Mouse (Mus musculus) midbrain, postnatal 0 days (tissue): ENCODE measurements around the gene Gm20388. TPM values are rescaled to one million over a fixed set of nuclear protein-coding genes. Genes with fewer than 3 reads are reported as not detected.

Experiments
- ATAC-seq: fragments of 200-750 bp; cut with Nextera tagmentation; 2 replicates; pipeline ENCODE4 v1.8.0; 2017; ENCODE audit warnings: moderate number of reproducible peaks, mild to moderate bottlenecking, moderate TSS enrichment, moderate library complexity; ENCODE audit not compliant: low FRiP score
- DNase-seq: peaks from one replicate; pipeline ENCODE4 v3.0.0-alpha.2; 2015; ENCODE audit warnings: low spot score
- H3K27ac ChIP-seq: fragments of 300-500 bp; sonication (generic); 2 replicates; pipeline ENCODE4 v1.5.1; 2014; ENCODE audit warnings: low read depth, mild to moderate bottlenecking, low read length, mixed read lengths
- H3K27me3 ChIP-seq: fragments of 300-500 bp; sonication (generic); 2 replicates; pipeline ENCODE4 v1.6.1; 2014; ENCODE audit warnings: low read length, control low read depth, mixed read lengths; ENCODE audit not compliant: insufficient read depth
- H3K36me3 ChIP-seq: fragments of 300-500 bp; sonication (generic); 2 replicates; pipeline ENCODE4 v1.6.1; 2014; ENCODE audit warnings: low read length, control low read depth, mixed read lengths; ENCODE audit not compliant: insufficient read depth
- H3K4me1 ChIP-seq: fragments of 300-500 bp; sonication (generic); 2 replicates; pipeline ENCODE4 v1.6.1; 2014; ENCODE audit warnings: mild to moderate bottlenecking, control low read depth, antibody characterized with exemption, low read length, mixed read lengths; ENCODE audit not compliant: insufficient read depth
- H3K4me2 ChIP-seq: fragments of 300-500 bp; sonication (generic); 2 replicates; pipeline ENCODE4 v1.6.1; 2014; ENCODE audit warnings: low read depth, mild to moderate bottlenecking, low read length, mixed read lengths; ENCODE audit not compliant: poor library complexity, severe bottlenecking
- H3K4me3 ChIP-seq: fragments of 300-500 bp; sonication (generic); 2 replicates; pipeline ENCODE4 v1.5.1; 2014; ENCODE audit warnings: low read depth, mild to moderate bottlenecking, low read length, moderate library complexity
- H3K9ac ChIP-seq: fragments of 300-500 bp; sonication (generic); replicated peaks from 2 replicates; pipeline ENCODE4 v1.6.1; 2014; ENCODE audit warnings: mild to moderate bottlenecking, low read length, moderate library complexity, mixed read lengths; ENCODE audit not compliant: poor library complexity, severe bottlenecking
- H3K9me3 ChIP-seq: fragments of 300-500 bp; sonication (generic); 2 replicates; pipeline ENCODE4 v1.6.1; 2016; ENCODE audit warnings: low read length, control low read depth
- CTCF ChIP-seq: IDR thresholded peaks from 2 replicates; pipeline ENCODE4 v1.5.1; 2016; ENCODE audit warnings: antibody characterized with exemption, mild to moderate bottlenecking
- WGBS: fragments of 180-500 bp; shearing (Covaris S2); extraction: QIAGEN DNeasy Blood & Tissue Kit; methylation state at CpG from one replicate; pipeline ENCODE4 v1.1.7; 2014; 5-methylcytosine and 5-hydroxymethylcytosine counted together
- polyA plus RNA-seq: library from polyadenylated mRNA; unstranded; fragments of >200 nt; fragmentation: Nextera tagmentation; extraction: Ambion mirVana; gene quantifications from 2 replicates; pipeline ENCODE4 v1.2.1, GENCODE M21; 2015
- total RNA-seq: library from RNA; depleted of rRNA; stranded (reverse); fragments of >200 nt; gene quantifications from 2 replicates; pipeline ENCODE4 v1.2.3, GENCODE M21; 2014

Gm20388 gene
- total and polyA plus RNA-seq, 2 experiments from 2014 or later = 74.2 TPM; not detected in 1

DNA sequence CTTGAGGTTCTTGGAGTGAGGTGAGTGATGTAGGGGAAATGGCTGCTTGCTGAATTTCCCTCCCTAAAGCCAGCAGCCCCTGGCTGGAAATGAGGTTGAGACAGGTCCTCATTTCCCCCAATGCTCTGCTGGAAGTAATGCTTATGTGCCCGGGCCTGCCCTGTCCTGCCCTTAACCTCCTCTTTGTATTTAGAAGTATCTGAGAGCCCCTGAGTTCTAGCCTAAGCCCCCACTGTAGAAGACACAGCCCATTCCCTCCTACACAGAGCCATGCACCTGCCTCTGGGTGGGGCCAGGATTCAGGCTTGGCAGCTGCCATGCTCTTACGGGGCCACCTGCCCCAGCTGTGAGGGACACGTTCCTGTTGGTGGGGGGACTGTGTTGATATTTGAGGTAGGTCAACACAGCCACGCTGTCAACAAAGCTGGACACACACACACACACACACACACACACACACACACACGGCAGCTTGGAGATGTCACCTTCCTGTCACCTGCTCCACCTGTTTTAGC lies 2787.7 kb downstream of the Gm20388 start:
- Histone ChIP-seq H3K9ac (no peak overlapping the region), H3K4me2 (no peak overlapping the region), H3K4me1 (no peaks in the 10 kb centered on the region), H3K4me3 (no peak overlapping the region), H3K27me3 (no peaks in the 10 kb centered on the region), H3K9me3 (no peaks in the 10 kb centered on the region), H3K36me3 (no peaks in the 10 kb centered on the region), H3K27ac (no peak overlapping the region)
- WGBS = 83% methylated on average over 5 of the region's 5 CpGs
- DNase-seq = no peak
- ATAC-seq = no peak
- TF ChIP-seq CTCF = no peak

DNA sequence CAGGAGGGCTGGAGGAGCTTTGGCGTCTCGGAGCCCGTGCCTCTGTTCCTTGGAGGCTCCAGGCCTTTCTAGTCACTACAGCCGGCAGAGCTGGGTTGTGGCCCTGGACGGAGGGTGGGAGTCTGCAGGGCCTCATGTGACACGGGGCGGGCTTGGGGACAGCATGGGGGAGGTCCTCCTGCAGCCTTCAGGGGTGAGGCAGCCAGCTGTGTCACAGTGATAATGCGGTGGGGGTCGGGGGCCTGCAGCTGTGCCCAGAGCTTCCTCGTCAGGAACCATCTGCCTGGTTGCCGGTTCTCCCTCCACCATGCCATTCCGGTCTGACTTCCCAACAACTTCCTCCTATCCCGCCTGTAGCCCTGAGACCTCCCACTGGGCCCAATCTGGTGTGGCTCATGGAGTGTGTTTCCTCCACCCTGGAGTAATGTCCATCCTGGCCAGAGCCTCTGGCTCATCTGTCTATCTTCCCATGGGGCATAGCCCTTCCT lies 2788.4 kb downstream of the Gm20388 start, which contains the start of gene Cbfa2t3:
Cbfa2t3 (minus strand) TSS at position 105 of the 488 bp plus-strand sequence.
- H3K4me2 ChIP-seq = no peak within 1 kb of the TSS
- no peaks in the 10 kb centered on the region for H3K36me3 ChIP-seq
- no peaks in the 10 kb centered on the region for H3K27me3 ChIP-seq
- no peak within 1 kb of the TSS for H3K27ac ChIP-seq
- ATAC-seq (no peak), DNase-seq (no peak)
- H3K9ac ChIP-seq = no peak within 1 kb of the TSS
- no peak within 1 kb of the TSS for H3K4me3 ChIP-seq
- no peaks in the 10 kb centered on the region for H3K9me3 ChIP-seq
- 55% methylated on average over 13 of the region's 13 CpGs for WGBS
- H3K4me1 ChIP-seq = no peaks in the 10 kb centered on the region
- no peak for TF ChIP-seq CTCF

DNA sequence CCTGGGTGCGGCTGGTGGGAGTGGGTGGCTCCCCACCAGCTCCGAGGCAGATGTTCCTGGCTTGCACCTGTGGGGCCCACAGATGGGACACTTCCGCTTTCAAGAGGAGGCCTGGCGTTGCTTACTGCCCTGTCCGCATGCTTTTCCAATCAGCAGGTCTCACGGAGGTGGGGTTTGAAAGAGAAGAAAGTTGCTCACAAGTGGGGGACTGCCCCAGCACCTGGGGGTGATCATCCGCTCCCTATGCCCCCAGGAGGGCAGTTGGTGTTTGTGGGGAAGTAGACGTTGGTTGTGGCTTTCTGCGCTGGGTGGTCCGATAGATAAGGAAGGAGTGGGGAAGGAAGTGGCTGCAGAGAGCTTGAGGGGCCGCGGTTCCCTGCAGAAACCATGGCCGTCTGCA lies 2790.0 kb downstream of the Gm20388 start:
- no peaks in the 10 kb centered on the region for H3K36me3 ChIP-seq
- no peaks in the 10 kb centered on the region for H3K27me3 ChIP-seq
- no peak overlapping the region for H3K27ac ChIP-seq
- no peaks in the 10 kb centered on the region for H3K9me3 ChIP-seq
- WGBS = 74% methylated on average over 13 of the region's 13 CpGs
- no peak overlapping the region for H3K9ac ChIP-seq
- no peak overlapping the region for H3K4me3 ChIP-seq
- H3K4me1 ChIP-seq = no peaks in the 10 kb centered on the region
- no peak overlapping the region for H3K4me2 ChIP-seq
- TF ChIP-seq CTCF = no peak
- DNase-seq (no peak), ATAC-seq (no peak)

DNA sequence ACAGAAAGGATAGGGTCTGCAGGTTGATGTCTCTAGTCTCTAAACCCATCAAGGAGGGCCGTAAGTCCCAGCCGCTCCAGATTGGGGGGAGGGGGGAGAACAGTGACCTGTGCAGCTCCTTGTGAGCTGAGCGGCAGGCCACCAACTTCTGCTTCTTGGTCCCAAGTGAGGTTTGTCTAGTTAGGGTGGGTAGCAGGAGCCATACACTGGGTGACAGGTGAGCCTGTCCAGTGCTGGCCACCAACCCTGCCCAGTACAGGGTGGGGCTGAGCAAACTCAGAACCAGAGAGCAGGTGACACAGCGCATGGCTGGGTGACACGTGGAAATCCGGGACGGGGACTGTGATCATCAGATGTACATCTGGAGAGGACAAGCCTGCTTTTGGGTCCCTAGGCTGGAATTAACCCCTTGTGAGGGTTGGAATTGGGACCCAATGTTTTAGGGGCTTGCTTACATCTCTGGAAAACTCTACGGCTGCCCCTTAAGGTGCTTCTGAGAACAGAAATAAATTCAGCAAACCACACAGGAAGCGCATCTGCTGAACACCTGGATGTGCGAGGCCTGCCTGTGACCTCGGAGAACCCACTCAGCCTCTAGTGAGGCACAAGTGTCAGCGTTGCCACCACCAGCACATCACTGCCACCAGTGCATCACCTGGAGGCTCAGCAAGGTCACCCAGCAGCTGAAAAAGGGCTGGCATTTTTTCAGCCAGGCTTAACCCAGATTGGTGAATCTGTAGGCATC lies 2791.0 kb downstream of the Gm20388 start:
- H3K27ac ChIP-seq = no peak overlapping the region
- 88% methylated on average over 12 of the region's 12 CpGs for WGBS
- no peak for ATAC-seq

DNA sequence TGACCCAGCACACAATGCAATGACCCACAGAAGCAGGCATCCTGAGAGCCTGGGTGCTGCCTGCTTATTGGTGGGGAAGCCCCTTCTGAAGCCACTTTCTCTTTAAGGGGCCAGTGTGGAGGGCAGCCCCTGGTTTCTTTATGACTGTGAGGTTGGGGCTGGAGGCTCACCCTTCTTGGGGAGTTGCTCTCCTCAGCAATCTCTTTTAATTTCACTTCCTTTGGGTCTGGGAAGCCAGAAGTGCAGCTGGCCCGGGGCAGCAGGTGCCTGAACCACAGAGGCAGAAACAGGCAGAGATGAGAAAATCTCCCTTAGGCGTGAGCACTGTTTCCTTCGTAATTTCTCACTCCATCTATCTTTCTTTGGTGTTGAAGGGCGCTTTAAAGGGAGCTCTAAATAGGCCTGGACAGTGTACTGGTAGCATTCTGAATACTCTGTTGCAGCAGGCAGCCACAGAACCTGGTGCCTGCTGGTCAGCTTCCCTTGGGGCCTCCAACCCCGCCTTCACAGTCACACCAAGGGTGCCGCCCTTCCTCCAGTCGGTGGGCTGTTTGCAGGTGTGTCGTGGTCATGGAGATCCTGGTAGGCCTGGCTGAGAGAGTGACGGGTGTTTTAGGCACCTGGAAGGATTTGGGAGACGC lies 2791.8 kb downstream of the Gm20388 start:
- no peak for TF ChIP-seq CTCF
- 67% methylated on average over 10 of the region's 10 CpGs for WGBS

More for the DNA sequence above, 2791.0 kb downstream of the Gm20388 start:
- no peak overlapping the region for H3K9ac ChIP-seq
- H3K27me3 ChIP-seq = no peaks in the 10 kb centered on the region
- H3K4me3 ChIP-seq = no peak overlapping the region
- peaks cover 4% of the 10 kb centered on the region; the same call in 1 of the 2 replicates for H3K4me1 ChIP-seq
- DNase-seq = no peak
- TF ChIP-seq CTCF = no peak
- no peaks in the 10 kb centered on the region for H3K9me3 ChIP-seq
- no peak overlapping the region for H3K4me2 ChIP-seq
- H3K36me3 ChIP-seq = no peaks in the 10 kb centered on the region

DNA sequence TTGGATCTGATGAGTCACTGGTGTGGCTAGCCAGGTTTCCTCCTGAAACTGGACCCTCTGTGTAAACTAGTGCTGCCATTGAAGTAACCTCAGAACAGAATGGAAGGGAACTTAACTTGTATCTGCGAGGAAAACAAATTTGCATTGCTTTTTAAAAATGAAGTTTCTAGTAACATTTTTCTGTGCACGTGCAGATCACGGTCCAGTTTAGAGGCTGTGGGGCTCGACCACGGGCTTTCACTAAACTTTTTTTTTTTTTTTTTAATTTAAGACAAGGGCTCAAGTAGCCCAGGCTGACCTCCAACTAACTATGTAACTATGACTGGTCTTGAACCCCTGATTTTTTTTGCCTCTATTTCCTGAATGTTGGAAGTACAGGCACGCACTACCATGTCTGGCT lies 2792.3 kb downstream of the Gm20388 start:
- WGBS = 85% methylated on average over 6 of the region's 6 CpGs
- H3K36me3 ChIP-seq = no peaks in the 10 kb centered on the region
- H3K9ac ChIP-seq = no peak overlapping the region
- no peak overlapping the region for H3K27ac ChIP-seq
- ATAC-seq = no peak
- no peak for TF ChIP-seq CTCF
- H3K4me1 ChIP-seq = peaks cover 4% of the 10 kb centered on the region; the same call in 1 of the 2 replicates
- H3K9me3 ChIP-seq = no peaks in the 10 kb centered on the region
- H3K4me3 ChIP-seq = no peak overlapping the region
- DNase-seq = no peak
- no peaks in the 10 kb centered on the region for H3K27me3 ChIP-seq
- H3K4me2 ChIP-seq = no peak overlapping the region

More for the DNA sequence above, 2791.8 kb downstream of the Gm20388 start:
- no peaks in the 10 kb centered on the region for H3K36me3 ChIP-seq
- H3K27ac ChIP-seq = no peak overlapping the region
- no peak overlapping the region for H3K4me2 ChIP-seq
- no peaks in the 10 kb centered on the region for H3K9me3 ChIP-seq
- ATAC-seq = no peak
- H3K27me3 ChIP-seq = no peaks in the 10 kb centered on the region
- H3K4me3 ChIP-seq = no peak overlapping the region
- DNase-seq = no peak
- H3K4me1 ChIP-seq = peaks cover 4% of the 10 kb centered on the region; the same call in 1 of the 2 replicates
- no peak overlapping the region for H3K9ac ChIP-seq
